Mouse (Mus musculus): ENCODE measurements around the gene Sstr2. TPM values are rescaled to one million over a fixed set of nuclear protein-coding genes. Genes with fewer than 3 reads are reported as not detected.

Sstr2 gene
- 15.5 and 20.5 TPM in 2 replicates for polyA plus RNA-seq (2015; fragmentation: Nextera tagmentation; extraction: Ambion mirVana)

GRCm38 (mm10) chr11:113618672-113619419, at the start of gene Sstr2:
Sstr2 (plus strand) TSS chr11:113619342.
- ATAC-seq (replicated peaks), result peak; percentile 83
- H3K4me1 ChIP-seq, result peaks cover 37% of the 10 kb centered on the region
- H3K4me2 ChIP-seq, result peak within 1 kb of the TSS; percentile 97
- no peaks in the 10 kb centered on the region for H3K36me3 ChIP-seq (replicated peaks)
- no peaks in the 10 kb centered on the region for H3K9me3 ChIP-seq
- under 1% methylated on average over 54 of the region's 54 CpGs for WGBS
- peak within 1 kb of the TSS; percentile 58 for H3K4me3 ChIP-seq
- peak within 1 kb of the TSS; percentile 38; the same call in 1 of the 2 replicates for H3K27ac ChIP-seq
- peak within 1 kb of the TSS; percentile 58 for H3K9ac ChIP-seq
- H3K27me3 ChIP-seq (replicated peaks), result peaks cover 5% of the 10 kb centered on the region; the same call in 1 of the 2 replicates

- Histone ChIP-seq H3K4me2 (no peak overlapping the region), H3K36me3 (replicated peaks) (no peaks in the 10 kb centered on the region), H3K4me3 (no peak overlapping the region), H3K27ac (no peak overlapping the region), H3K4me1 (peaks cover 11% of the 10 kb centered on the region; the same call in 1 of the 2 replicates), H3K9me3 (no peaks in the 10 kb centered on the region), H3K9ac (no peak overlapping the region), H3K27me3 (replicated peaks) (no peaks in the 10 kb centered on the region)
- ATAC-seq (replicated peaks), result no peak
Measured at GRCm38 (mm10) chr11:113571616-113572015, 47.5 kb upstream of the Sstr2 start.

GRCm38 (mm10) chr11:113572641-113573040, 46.5 kb upstream of the Sstr2 start:
- no peaks in the 10 kb centered on the region for H3K36me3 ChIP-seq (replicated peaks)
- ATAC-seq (replicated peaks), result peak; percentile 69
- no peak overlapping the region for H3K9ac ChIP-seq
- H3K27me3 ChIP-seq (replicated peaks), result no peaks in the 10 kb centered on the region
- no peaks in the 10 kb centered on the region for H3K9me3 ChIP-seq
- 32% methylated on average over 6 of the region's 6 CpGs for WGBS
- H3K4me1 ChIP-seq, result peaks cover 11% of the 10 kb centered on the region; the same call in 1 of the 2 replicates
- H3K4me3 ChIP-seq, result no peak overlapping the region
- H3K4me2 ChIP-seq, result no peak overlapping the region
- peak overlapping the region; percentile 35 for H3K27ac ChIP-seq

GRCm38 (mm10) chr11:113577221-113577620, 41.9 kb upstream of the Sstr2 start:
- H3K9ac ChIP-seq, result no peak overlapping the region
- no peak overlapping the region for H3K4me3 ChIP-seq
- no peak overlapping the region for H3K27ac ChIP-seq
- WGBS, result 91% methylated on average over 4 of the region's 4 CpGs
- no peak overlapping the region for H3K4me2 ChIP-seq
- H3K36me3 ChIP-seq (replicated peaks), result no peaks in the 10 kb centered on the region
- no peak for ATAC-seq (replicated peaks)
- no peaks in the 10 kb centered on the region for H3K27me3 ChIP-seq (replicated peaks)
- H3K4me1 ChIP-seq, result peaks cover 10% of the 10 kb centered on the region; the same call in 1 of the 2 replicates
- no peaks in the 10 kb centered on the region for H3K9me3 ChIP-seq

GRCm38 (mm10) chr11:113583879-113584661, 35.1 kb upstream of the Sstr2 start:
- Histone ChIP-seq H3K4me1 (no peaks in the 10 kb centered on the region), H3K27ac (no peak overlapping the region), H3K27me3 (replicated peaks) (no peaks in the 10 kb centered on the region), H3K9me3 (no peaks in the 10 kb centered on the region), H3K4me3 (no peak overlapping the region), H3K36me3 (replicated peaks) (no peaks in the 10 kb centered on the region), H3K4me2 (no peak overlapping the region), H3K9ac (no peak overlapping the region)
- WGBS, result 40% methylated on average over 11 of the region's 11 CpGs
- ATAC-seq (replicated peaks), result peak; percentile 48; the same call in 1 of the 2 replicates

GRCm38 (mm10) chr11:113586423-113586822, 32.7 kb upstream of the Sstr2 start:
- no peak for ATAC-seq (replicated peaks)
- no peak overlapping the region for H3K4me2 ChIP-seq

GRCm38 (mm10) chr11:113588936-113589335, 30.2 kb upstream of the Sstr2 start:
- 62% methylated on average over 3 of the region's 3 CpGs for WGBS
- ATAC-seq (replicated peaks), result no peak

More at GRCm38 (mm10) chr11:113586423-113586822, 32.7 kb upstream of the Sstr2 start:
- Histone ChIP-seq H3K9me3 (no peaks in the 10 kb centered on the region), H3K4me1 (no peaks in the 10 kb centered on the region), H3K27me3 (replicated peaks) (no peaks in the 10 kb centered on the region), H3K36me3 (replicated peaks) (no peaks in the 10 kb centered on the region), H3K27ac (no peak overlapping the region), H3K4me3 (no peak overlapping the region), H3K9ac (no peak overlapping the region)
- WGBS, result 27% methylated on average over 6 of the region's 6 CpGs

GRCm38 (mm10) chr11:113595144-113595543, 24.0 kb upstream of the Sstr2 start:
- Histone ChIP-seq H3K4me2 (no peak overlapping the region), H3K9me3 (no peaks in the 10 kb centered on the region), H3K9ac (no peak overlapping the region), H3K4me3 (no peak overlapping the region), H3K4me1 (no peaks in the 10 kb centered on the region), H3K27ac (no peak overlapping the region), H3K36me3 (replicated peaks) (no peaks in the 10 kb centered on the region), H3K27me3 (replicated peaks) (no peaks in the 10 kb centered on the region)
- ATAC-seq (replicated peaks), result no peak
- WGBS, result 82% methylated on average over 5 of the region's 5 CpGs

More at GRCm38 (mm10) chr11:113588936-113589335, 30.2 kb upstream of the Sstr2 start:
- Histone ChIP-seq H3K27ac (no peak overlapping the region), H3K9me3 (no peaks in the 10 kb centered on the region), H3K9ac (no peak overlapping the region), H3K4me2 (no peak overlapping the region), H3K27me3 (replicated peaks) (no peaks in the 10 kb centered on the region), H3K36me3 (replicated peaks) (no peaks in the 10 kb centered on the region), H3K4me1 (no peaks in the 10 kb centered on the region), H3K4me3 (no peak overlapping the region)

- 90% methylated on average over 3 of the region's 3 CpGs for WGBS
- Histone ChIP-seq H3K36me3 (replicated peaks) (no peaks in the 10 kb centered on the region), H3K4me3 (no peak overlapping the region), H3K4me1 (peaks cover 19% of the 10 kb centered on the region), H3K9ac (no peak overlapping the region), H3K27me3 (replicated peaks) (no peaks in the 10 kb centered on the region), H3K27ac (no peak overlapping the region), H3K4me2 (no peak overlapping the region), H3K9me3 (no peaks in the 10 kb centered on the region)
- no peak for ATAC-seq (replicated peaks)
Measured at GRCm38 (mm10) chr11:113597632-113598031, 21.5 kb upstream of the Sstr2 start.

GRCm38 (mm10) chr11:113600526-113601245, 18.5 kb upstream of the Sstr2 start:
- Histone ChIP-seq H3K36me3 (replicated peaks) (no peaks in the 10 kb centered on the region), H3K9ac (no peak overlapping the region), H3K9me3 (no peaks in the 10 kb centered on the region), H3K4me3 (no peak overlapping the region), H3K27me3 (replicated peaks) (no peaks in the 10 kb centered on the region), H3K4me1 (peaks cover 25% of the 10 kb centered on the region), H3K27ac (peak overlapping the region; percentile 74), H3K4me2 (no peak overlapping the region)
- no peak for ATAC-seq (replicated peaks)
- 80% methylated on average over 18 of the region's 18 CpGs for WGBS

GRCm38 (mm10) chr11:113601616-113602343, 17.4 kb upstream of the Sstr2 start:
- Histone ChIP-seq H3K9ac (no peak overlapping the region), H3K9me3 (no peaks in the 10 kb centered on the region), H3K4me2 (peak overlapping the region; percentile 21), H3K27me3 (replicated peaks) (no peaks in the 10 kb centered on the region), H3K4me1 (peaks cover 25% of the 10 kb centered on the region), H3K27ac (peak overlapping the region; percentile 74), H3K36me3 (replicated peaks) (no peaks in the 10 kb centered on the region), H3K4me3 (no peak overlapping the region)
- WGBS, result 23% methylated on average over 12 of the region's 12 CpGs
- ATAC-seq (replicated peaks), result peak; percentile 78
